Mouse (Mus musculus) cortical plate, adult 2 months (tissue): ENCODE measurements around the gene Map4k1.

Experiments used
- CTCF ChIP-seq: fragments of 200-500 bp; IDR thresholded peaks from 2 replicates; pipeline ENCODE4 v1.5.1; 2011; ENCODE audit warnings: mild to moderate bottlenecking, control low read depth, low read length; ENCODE audit not compliant: insufficient read depth; ENCODE audit errors: extremely low read depth
- POLR2A ChIP-seq: fragments of 200-500 bp; IDR thresholded peaks from 2 replicates; pipeline ENCODE4 v1.6.1; 2011; ENCODE audit warnings: mild to moderate bottlenecking, low read length, control low read depth; ENCODE audit not compliant: insufficient read depth; ENCODE audit errors: extremely low read depth

DNA sequence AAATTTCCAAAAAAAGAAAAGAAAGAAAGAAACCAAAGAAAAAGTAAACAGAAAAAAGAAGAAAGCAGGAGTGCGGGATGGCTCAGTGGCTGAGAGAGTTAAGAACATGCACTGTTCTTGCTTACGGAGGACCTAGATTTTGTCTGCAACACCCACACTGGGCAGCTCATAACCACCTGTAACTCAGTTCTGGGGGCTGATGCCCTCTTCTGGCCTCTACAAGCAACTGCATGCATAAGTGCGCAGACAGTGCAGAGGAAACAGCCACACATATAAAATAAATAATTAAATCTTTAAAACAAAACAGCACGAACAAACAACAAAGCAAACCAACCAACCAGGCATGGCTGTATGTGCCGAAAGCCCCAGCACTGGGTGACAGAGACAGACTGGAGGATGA is 50.8 kb downstream of the Map4k1 start:
- TF ChIP-seq POLR2A = no peak
- TF ChIP-seq CTCF = no peak
